In the genomic region with DNA sequence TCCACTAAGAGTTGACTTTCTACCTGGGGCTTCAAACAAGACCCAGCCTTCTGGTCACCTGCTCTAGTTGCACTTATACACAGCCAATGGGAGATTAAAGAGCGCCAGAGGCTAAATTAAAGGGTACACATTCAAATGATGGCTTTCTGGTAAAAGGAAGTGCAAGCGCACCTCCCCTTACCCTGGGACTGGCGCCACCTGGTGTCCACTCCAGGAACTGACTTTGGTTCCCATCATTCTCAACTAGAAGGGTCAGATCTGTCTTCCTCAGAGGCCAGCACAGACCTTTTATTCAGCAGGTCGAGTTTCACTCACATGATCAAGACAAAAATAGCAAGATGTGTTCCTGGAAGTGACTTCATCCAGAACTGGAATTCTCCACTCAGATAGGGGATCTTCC, we compare ENCODE assay signal across 8 mouse cellular contexts.
DNase-seq lines count a peak whose midpoint lies in the region; ATAC-seq and TF ChIP-seq lines count a peak whose summit lies in the region.

No protein-coding gene starts in this region.

- no peak overlapping the region for H3K4me3 ChIP-seq in kidney, embryonic 14.5 days (ENCODE audit: low read length)
- no peak overlapping the region for H3K4me3 ChIP-seq in bone marrow, adult 2 months (replicated peaks; ENCODE audit: control insufficient read depth, low read depth, low read length)
- no peak overlapping the region for H3K4me3 ChIP-seq in lung, postnatal 0 days (ENCODE audit: low read depth, low read length)

- H3K4me2 ChIP-seq in kidney, embryonic 14.5 days (replicated peaks; ENCODE audit: low read depth, low read length), result no peak overlapping the region
- no peak overlapping the region for H3K4me2 ChIP-seq in lung, postnatal 0 days (replicated peaks; ENCODE audit: low read depth, low read length)

- DNase-seq in kidney, adult 11 months, result peak; percentile 17
- DNase-seq in ES-CJ7 (ENCODE audit: low read depth, low spot score), result peak; percentile 71
- peak; percentile 12 for DNase-seq in gastrocnemius, postnatal 25 days
- DNase-seq in lung, postnatal 0 days (ENCODE audit: low spot score), result peak; percentile 18
- peak; percentile 35 to 63 for DNase-seq in spleen, postnatal 14 days (ENCODE audit: low spot score in 2 of 2)

- TF ChIP-seq EP300 in lung, postnatal 0 days (IDR thresholded peaks at IDR 0.05), result no peak

- TF ChIP-seq CTCF in bone marrow, adult 2 months (IDR thresholded peaks at IDR 0.05; ENCODE audit: control insufficient read depth, insufficient read depth, low read length), result peak; percentile 88
- peak; percentile 71 for TF ChIP-seq CTCF in lung, postnatal 0 days (IDR thresholded peaks at IDR 0.05)

- TF ChIP-seq POLR2A in bone marrow, adult 2 months (IDR thresholded peaks at IDR 0.05; ENCODE audit: borderline replicate concordance, control insufficient read depth, low read depth, low read length), result no peak

- H3K9me3 ChIP-seq in kidney, embryonic 14.5 days (ENCODE audit: control insufficient read depth, low read length), result peaks cover 4% of the 10 kb centered on the region; the same call in 1 of the 2 replicates
- no peaks in the 10 kb centered on the region for H3K9me3 ChIP-seq in lung, postnatal 0 days (ENCODE audit: low read length)

- H3K27me3 ChIP-seq in kidney, embryonic 14.5 days (ENCODE audit: control insufficient read depth, insufficient read depth, low read length), result no peaks in the 10 kb centered on the region
- H3K27me3 ChIP-seq in lung, postnatal 0 days (replicated peaks; ENCODE audit: insufficient read depth, low read length), result no peaks in the 10 kb centered on the region

- H3K4me1 ChIP-seq in kidney, embryonic 14.5 days (ENCODE audit: control insufficient read depth, insufficient read depth, low read length), result no peaks in the 10 kb centered on the region
- no peaks in the 10 kb centered on the region for H3K4me1 ChIP-seq in bone marrow, adult 2 months (ENCODE audit: control insufficient read depth, insufficient read depth, low read length)
- H3K4me1 ChIP-seq in lung, postnatal 0 days (ENCODE audit: insufficient read depth, low read depth, low read length), result no peaks in the 10 kb centered on the region

- H3K27ac ChIP-seq in kidney, embryonic 14.5 days (ENCODE audit: low read depth, low read length), result no peak overlapping the region
- no peak overlapping the region for H3K27ac ChIP-seq in bone marrow, adult 2 months (ENCODE audit: control insufficient read depth, insufficient read depth, low read depth, low read length, poor library complexity)
- no peak overlapping the region for H3K27ac ChIP-seq in lung, postnatal 0 days (ENCODE audit: low read length)

- WGBS in kidney, embryonic 14.5 days, result 52% methylated on average over 4 of the region's 4 CpGs
- WGBS in bone marrow, adult 2 months, result 53% methylated on average over 4 of the region's 4 CpGs
- WGBS in lung, postnatal 0 days, result 39% methylated on average over 4 of the region's 4 CpGs

- no peak overlapping the region for H3K9ac ChIP-seq in kidney, embryonic 14.5 days (ENCODE audit: low read depth, low read length)
- no peak overlapping the region for H3K9ac ChIP-seq in lung, postnatal 0 days (replicated peaks; ENCODE audit: low read depth)

- no peaks in the 10 kb centered on the region for H3K36me3 ChIP-seq in kidney, embryonic 14.5 days (ENCODE audit: control insufficient read depth, insufficient read depth, low read length)
- no peaks in the 10 kb centered on the region for H3K36me3 ChIP-seq in lung, postnatal 0 days (ENCODE audit: insufficient read depth, low read length)

- no peak for ATAC-seq in kidney, embryonic 14.5 days (ENCODE audit: low FRiP score, low TSS enrichment)
- ATAC-seq in lung, postnatal 0 days, result no peak
- no peak for ATAC-seq in activated CD4-positive, CD25-positive, alpha-beta regulatory T cell, adult 4 months

Comparison
In these comparisons a context has a peak if more than half of its experiments do, and no peak if none do; other contexts are left out.
1. DNase-seq: peak in every context shown above with its lines; median percentile 71 in ES-CJ7; 49 in spleen, postnatal 14 days; 18 in lung, postnatal 0 days; 17 in kidney, adult 11 months; 12 in gastrocnemius, postnatal 25 days.